Mouse (Mus musculus) C2C12 (cell line): ENCODE results near the gene Ndufs6. TPM values are rescaled to one million over a fixed set of nuclear protein-coding genes. Genes with fewer than 3 reads are reported as not detected.
A peak's percentile ranks its signal among the peaks of the same experiment; 100 is the strongest.

Source experiments
- H3K27me3 ChIP-seq: one replicate; pipeline ENCODE4 v1.6.1; 2011; ENCODE audit not compliant: control insufficient read depth, insufficient read depth, insufficient read length
- H3K36me3 ChIP-seq: one replicate; pipeline ENCODE4 v1.6.1; 2011; ENCODE audit not compliant: control insufficient read depth, insufficient read depth
- H3K4me3 ChIP-seq: one replicate; pipeline ENCODE4 v1.5.1; 2011; ENCODE audit warnings: mild to moderate bottlenecking, control low read depth; ENCODE audit not compliant: poor library complexity, insufficient read depth, severe bottlenecking
- H3K79me2 ChIP-seq: one replicate; pipeline ENCODE4 v1.6.1; 2011; ENCODE audit not compliant: control insufficient read depth, insufficient read depth
- H3K79me3 ChIP-seq: one replicate; pipeline ENCODE4 v1.6.1; 2011; ENCODE audit warnings: low read depth, control low read depth
- H3ac ChIP-seq: one replicate; pipeline ENCODE3; 2011; ENCODE audit warnings: low read depth; ENCODE audit not compliant: control insufficient read depth, insufficient read length
- CEBPB ChIP-seq: IDR thresholded peaks from one replicate; pipeline ENCODE4 v1.6.1; 2011; ENCODE audit warnings: low read depth, mild to moderate bottlenecking, control low read depth, moderate library complexity
- CTCF ChIP-seq: IDR thresholded peaks from one replicate; pipeline ENCODE4 v1.5.1; 2011; ENCODE audit not compliant: control insufficient read depth, insufficient read depth, insufficient read length
- FOSL1 ChIP-seq: IDR thresholded peaks from one replicate; pipeline ENCODE4 v1.8.0; 2011; ENCODE audit warnings: mild to moderate bottlenecking, low read length; ENCODE audit not compliant: poor library complexity, insufficient read depth, severe bottlenecking
- MAX ChIP-seq: IDR thresholded peaks from one replicate; pipeline ENCODE4 v1.6.1; 2011; ENCODE audit warnings: mild to moderate bottlenecking, control low read depth
- MYOD1 ChIP-seq: IDR thresholded peaks from one replicate; pipeline ENCODE4 v1.6.1; 2011; ENCODE audit warnings: low read depth; ENCODE audit not compliant: control insufficient read depth, insufficient read length
- MYOG ChIP-seq: IDR thresholded peaks from one replicate; pipeline ENCODE4 v1.6.1; 2011; ENCODE audit not compliant: control insufficient read depth, insufficient read length; ENCODE audit errors: extremely low read depth
- USF1 ChIP-seq: IDR thresholded peaks from one replicate; pipeline ENCODE4 v1.6.1; 2011; ENCODE audit warnings: low read depth, mild to moderate bottlenecking, control low read depth, moderate library complexity
- polyA plus RNA-seq: library from polyadenylated mRNA; unstranded; fragments of >200 nt; fragmentation: generic; extraction: Trizol; gene quantifications from one replicate; pipeline ENCODE4 v1.2.1, GENCODE M21; 2012; ENCODE audit warnings: missing spikeins

Gene Ndufs6
- polyA plus RNA-seq, 1 experiment = 288 TPM

GRCm38 (mm10) chr13:73346131-73346530, 17.8 kb upstream of the Ndufs6 start:
- Histone ChIP-seq H3K4me3 (no peak overlapping the region), H3K27me3 (peaks cover 3% of the 10 kb centered on the region), H3K79me2 (no peaks in the 10 kb centered on the region), H3K79me3 (no peaks in the 10 kb centered on the region), H3ac (no peak overlapping the region), H3K36me3 (no peaks in the 10 kb centered on the region)
- TF ChIP-seq CTCF (no peak), MYOG (no peak)

GRCm38 (mm10) chr13:73345102-73345890, 17.0 kb upstream of the Ndufs6 start:
- H3K4me3 ChIP-seq = no peak overlapping the region
- TF ChIP-seq MAX (no peak), MYOD1 (no peak)
- no peak overlapping the region for H3ac ChIP-seq
- H3K36me3 ChIP-seq = no peaks in the 10 kb centered on the region
- H3K79me2 ChIP-seq = no peaks in the 10 kb centered on the region
- no peaks in the 10 kb centered on the region for H3K79me3 ChIP-seq
- H3K27me3 ChIP-seq = peaks cover 3% of the 10 kb centered on the region

DNA sequence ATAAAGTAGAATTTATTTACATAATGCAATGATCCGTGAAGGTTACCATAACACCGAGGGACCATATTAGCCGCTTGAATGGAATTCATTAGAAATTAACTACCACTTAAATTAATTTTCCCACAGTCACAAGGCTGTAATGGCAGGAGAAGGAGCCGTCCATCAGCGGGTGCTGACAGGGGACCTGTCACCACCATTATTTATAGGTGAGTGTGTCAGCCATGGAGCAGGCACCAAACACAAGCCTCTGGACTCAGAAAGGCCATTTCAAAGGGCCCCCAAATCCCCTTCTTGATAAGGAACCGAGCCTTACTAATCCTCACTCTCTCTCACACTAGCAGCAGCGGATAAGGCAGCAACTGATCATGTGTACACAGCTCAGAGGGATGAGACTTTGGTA, 8.4 kb upstream of the Ndufs6 start:
- H3K79me3 ChIP-seq = no peaks in the 10 kb centered on the region
- H3K79me2 ChIP-seq = peaks cover 1% of the 10 kb centered on the region
- no peak overlapping the region for H3ac ChIP-seq
- TF ChIP-seq FOSL1 = no peak
- no peak for TF ChIP-seq USF1
- no peak for TF ChIP-seq MYOG
- no peak for TF ChIP-seq MYOD1
- TF ChIP-seq MAX = no peak
- TF ChIP-seq CTCF = no peak
- no peaks in the 10 kb centered on the region for H3K36me3 ChIP-seq
- H3K4me3 ChIP-seq = no peak overlapping the region
- no peaks in the 10 kb centered on the region for H3K27me3 ChIP-seq

GRCm38 (mm10) chr13:73331736-73332135, 3.4 kb upstream of the Ndufs6 start:
- no peak for TF ChIP-seq CEBPB
- no peak for TF ChIP-seq MYOG
- no peak for TF ChIP-seq USF1
- TF ChIP-seq CTCF = no peak
- TF ChIP-seq FOSL1 = no peak
- no peak for TF ChIP-seq MAX
- TF ChIP-seq MYOD1 = no peak
- Histone ChIP-seq H3ac (no peak overlapping the region), H3K79me2 (peaks cover 25% of the 10 kb centered on the region), H3K27me3 (no peaks in the 10 kb centered on the region), H3K79me3 (peaks cover 4% of the 10 kb centered on the region), H3K36me3 (no peaks in the 10 kb centered on the region), H3K4me3 (peak overlapping the region; percentile 63)

DNA sequence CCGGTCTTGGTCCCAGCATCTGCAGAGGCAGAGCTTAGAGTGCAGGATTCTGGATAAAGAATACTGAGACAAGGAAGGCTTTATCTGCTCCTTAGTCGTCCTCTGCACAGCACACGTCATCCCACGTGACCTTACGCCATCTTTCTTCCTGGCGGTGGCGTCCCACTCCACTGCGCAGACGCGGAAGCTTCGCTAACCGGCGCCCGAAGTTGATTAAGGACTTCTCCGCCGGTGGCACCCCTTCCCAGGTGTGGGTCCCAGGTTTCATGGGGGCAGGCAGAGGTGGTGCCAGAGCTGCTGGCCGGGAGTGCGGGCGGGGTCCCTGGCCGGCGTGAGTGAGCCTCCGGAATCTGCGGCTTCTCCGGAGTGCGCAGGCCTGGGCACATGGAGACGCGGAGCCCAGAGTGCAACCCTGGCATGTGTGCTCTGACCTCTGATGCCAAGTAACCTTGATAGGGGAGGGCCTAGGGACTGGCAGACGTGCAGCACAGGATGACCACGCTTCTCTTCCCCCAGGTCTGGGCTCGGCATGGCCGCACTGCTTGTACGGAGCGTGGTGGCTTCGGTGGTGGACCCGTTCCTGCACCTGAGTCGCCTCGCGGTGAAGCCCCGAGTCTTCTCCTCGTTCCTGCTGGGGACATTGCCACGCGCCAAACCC, 2.6 kb upstream of the Ndufs6 start:
- Histone ChIP-seq H3K79me3 (peaks cover 7% of the 10 kb centered on the region), H3K4me3 (peak overlapping the region; percentile 63), H3ac (peak overlapping the region; percentile 96), H3K79me2 (peaks cover 32% of the 10 kb centered on the region), H3K36me3 (no peaks in the 10 kb centered on the region), H3K27me3 (no peaks in the 10 kb centered on the region)
- TF ChIP-seq CEBPB (no peak), CTCF (no peak), USF1 (peak; percentile 96), MYOD1 (no peak), MAX (peak; percentile 81), FOSL1 (no peak)

DNA sequence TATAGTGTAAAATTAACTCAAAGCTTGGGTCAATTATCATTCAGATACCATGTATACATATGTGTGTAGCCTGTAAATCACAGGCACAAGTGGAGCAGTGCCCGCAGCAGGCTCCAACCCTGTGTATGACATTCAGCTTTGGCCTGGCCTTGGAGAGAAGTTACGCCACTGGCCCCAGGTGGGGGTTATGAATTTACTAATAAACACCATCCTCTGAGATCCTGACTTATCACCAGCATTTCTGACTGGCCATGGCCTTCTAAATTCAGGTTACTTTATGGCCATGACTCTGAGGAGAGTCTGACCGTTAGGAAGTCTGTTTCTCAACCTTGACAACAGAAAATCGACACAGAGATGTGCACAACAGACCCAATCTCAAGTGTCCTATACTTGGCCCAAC, 4.9 kb downstream of the Ndufs6 start:
- no peak for TF ChIP-seq FOSL1
- TF ChIP-seq MYOD1 = no peak
- no peak for TF ChIP-seq CTCF
- TF ChIP-seq USF1 = no peak
- no peak for TF ChIP-seq CEBPB
- no peak for TF ChIP-seq MAX
- TF ChIP-seq MYOG = no peak
- peaks cover 70% of the 10 kb centered on the region for H3K79me2 ChIP-seq
- H3K79me3 ChIP-seq = peaks cover 17% of the 10 kb centered on the region
- H3ac ChIP-seq = no peak overlapping the region
- peaks cover 45% of the 10 kb centered on the region for H3K36me3 ChIP-seq
- no peak overlapping the region for H3K4me3 ChIP-seq
- H3K27me3 ChIP-seq = no peaks in the 10 kb centered on the region
